Mouse (Mus musculus): ENCODE measurements around the gene Gm9745. TPM values are rescaled to one million over a fixed set of nuclear protein-coding genes. Genes with fewer than 3 reads are reported as not detected.

The Gm9745 gene
- not detected for total RNA-seq (2023)

DNA sequence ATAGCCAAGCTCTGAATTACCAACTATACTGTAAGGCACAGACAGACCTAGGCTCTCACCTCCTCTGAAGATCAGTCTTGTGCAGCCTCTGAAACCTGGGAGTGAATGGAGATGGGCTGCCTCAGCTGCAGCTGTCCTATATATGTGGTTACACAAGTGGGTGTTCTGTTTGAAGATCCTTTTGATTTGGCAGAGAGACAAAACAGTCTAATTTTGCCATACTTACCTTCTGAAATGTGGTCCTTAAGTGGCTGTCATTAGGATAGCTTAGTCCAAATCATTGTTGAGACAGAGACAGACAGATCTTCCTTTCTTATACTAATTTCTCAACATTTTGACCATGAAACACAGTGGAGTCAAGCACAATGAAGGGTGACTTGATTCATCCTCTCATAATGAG lies at the start of gene Gm9745:
Gene Gm9745 (minus strand): TSS at position 101 of the 400 bp plus-strand sequence.

DNA sequence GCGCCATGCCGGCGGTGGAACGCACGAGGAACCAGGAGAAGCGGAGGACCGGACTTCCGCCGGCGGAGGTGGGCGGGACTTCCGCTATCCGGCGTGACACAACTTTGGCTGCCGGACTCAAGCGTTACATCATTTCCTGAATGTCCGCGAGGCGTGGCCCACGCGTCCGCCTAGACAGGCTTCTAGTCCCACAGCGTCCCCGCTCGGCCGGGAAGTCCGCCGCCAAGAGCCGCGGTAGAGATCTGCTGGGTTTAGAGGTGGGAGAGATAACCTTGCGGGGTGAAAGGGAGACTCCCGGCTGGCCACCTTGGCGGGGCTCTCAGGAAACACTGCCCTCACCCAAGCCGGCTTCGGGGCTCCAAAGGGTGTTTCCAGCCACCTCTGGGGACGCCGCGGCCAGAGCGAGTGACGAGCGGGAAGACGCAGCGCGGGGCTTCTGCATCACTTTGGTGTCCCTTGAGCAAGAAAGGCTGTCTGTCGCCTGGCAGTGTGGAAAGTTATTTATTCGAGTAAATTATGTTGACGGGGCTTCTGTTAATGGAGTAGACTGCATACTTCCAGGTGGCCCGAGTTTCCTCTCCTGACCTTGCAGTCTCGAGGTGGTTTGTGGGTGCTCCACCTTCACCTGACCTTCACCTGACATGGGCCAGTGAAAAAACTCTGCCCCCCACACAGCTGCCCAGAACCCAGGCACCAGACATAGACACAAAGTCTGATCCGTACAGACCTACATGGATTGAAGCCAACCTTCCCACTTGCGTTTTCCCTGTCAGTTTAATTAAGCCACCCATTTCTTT lies 48.2 kb upstream of the Gm9745 start, which contains the start of gene Gtpbp4:
Gene Gtpbp4 (minus strand): TSS at position 94 of the 797 bp plus-strand sequence.

DNA sequence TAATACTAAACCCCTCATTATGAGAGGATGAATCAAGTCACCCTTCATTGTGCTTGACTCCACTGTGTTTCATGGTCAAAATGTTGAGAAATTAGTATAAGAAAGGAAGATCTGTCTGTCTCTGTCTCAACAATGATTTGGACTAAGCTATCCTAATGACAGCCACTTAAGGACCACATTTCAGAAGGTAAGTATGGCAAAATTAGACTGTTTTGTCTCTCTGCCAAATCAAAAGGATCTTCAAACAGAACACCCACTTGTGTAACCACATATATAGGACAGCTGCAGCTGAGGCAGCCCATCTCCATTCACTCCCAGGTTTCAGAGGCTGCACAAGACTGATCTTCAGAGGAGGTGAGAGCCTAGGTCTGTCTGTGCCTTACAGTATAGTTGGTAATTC lies 4.5 kb upstream of the Gm9745 start, which contains the start of gene Idi2:
Gene Idi2 (plus strand): TSS at position 301 of the 400 bp plus-strand sequence.

Other genes with a start within 250 kb of the Gm9745 start
- 10 to 100 TPM; 46.7 to 48.9 TPM for gene Wdr37, start 76.3 kb downstream of the Gm9745 start, total RNA-seq (2023)
- 10 to 100 TPM; 13.2 to 13.9 TPM for gene Idi1, start 62.7 kb downstream of the Gm9745 start, total RNA-seq (2023)
- not detected for gene Idi2, start 4.6 kb upstream of the Gm9745 start, total RNA-seq (2023)
- 10 to 100 TPM; 23.6 to 25.0 TPM for gene Gtpbp4, start 47.9 kb upstream of the Gm9745 start, total RNA-seq (2023)
- gene Larp4b, start 145.7 kb upstream of the Gm9745 start, total RNA-seq (2023) = 100 to 1,000 TPM; 112 to 118 TPM